Mouse (Mus musculus): ENCODE results near the gene H2al1a. TPM values are rescaled to one million over a fixed set of nuclear protein-coding genes. Genes with fewer than 3 reads are reported as not detected.
A peak's percentile ranks its signal among the peaks of the same experiment; 100 is the strongest.

H2al1a gene
- total and polyA plus RNA-seq, 3 experiments: not detected

GRCm38 (mm10) chrX:11267791-11268190, 31.3 kb upstream of the H2al1a start:
- Histone ChIP-seq H3K27ac (no peak overlapping the region), H3K4me1 (ENCODE audit: control insufficient read depth, insufficient read depth, low read length) (peaks cover 2% of the 10 kb centered on the region), H3K79me2 (replicated peaks; ENCODE audit: control insufficient read depth, insufficient read depth, low read length) (no peaks in the 10 kb centered on the region), H3K36me3 (ENCODE audit: control insufficient read depth, insufficient read depth, low read length) (no peaks in the 10 kb centered on the region), H3K27me3 (ENCODE audit: control insufficient read depth, insufficient read depth, low read length) (no peaks in the 10 kb centered on the region), H3K9ac (ENCODE audit: low read depth, low read length) (no peak overlapping the region), H3K4me3 (no peak overlapping the region)
- intact Hi-C loops (cut with DNase I): no loop called here
- 39% methylated on average over 7 of the region's 7 CpGs for WGBS
- peak; percentile 23 to 31 for DNase-seq
- TF ChIP-seq POLR2A (IDR thresholded peaks at IDR 0.05; ENCODE audit: insufficient read depth, low read depth, low read length): no peak

GRCm38 (mm10) chrX:11269074-11269473, 30.0 kb upstream of the H2al1a start:
- 74% methylated on average over 3 of the region's 3 CpGs for WGBS
- H3K27me3 ChIP-seq (ENCODE audit: control insufficient read depth, insufficient read depth, low read length): no peaks in the 10 kb centered on the region
- TF ChIP-seq CTCF (IDR thresholded peaks at IDR 0.05) (no peak), POLR2A (IDR thresholded peaks at IDR 0.05; ENCODE audit: insufficient read depth, low read depth, low read length) (no peak)
- no peaks in the 10 kb centered on the region for H3K36me3 ChIP-seq (ENCODE audit: control insufficient read depth, insufficient read depth, low read length)
- peaks cover 2% of the 10 kb centered on the region for H3K4me1 ChIP-seq (ENCODE audit: control insufficient read depth, insufficient read depth, low read length)
- intact Hi-C loops (cut with DNase I): no loop called here
- no peak overlapping the region for H3K27ac ChIP-seq
- H3K9ac ChIP-seq (ENCODE audit: low read depth, low read length): no peak overlapping the region
- H3K79me2 ChIP-seq (replicated peaks; ENCODE audit: control insufficient read depth, insufficient read depth, low read length): no peaks in the 10 kb centered on the region
- peak; percentile 28 to 47 for DNase-seq
- no peak overlapping the region for H3K4me3 ChIP-seq

- Histone ChIP-seq H3K9ac (ENCODE audit: low read depth, low read length) (no peak overlapping the region), H3K36me3 (ENCODE audit: control insufficient read depth, insufficient read depth, low read length) (no peaks in the 10 kb centered on the region), H3K4me3 (no peak overlapping the region), H3K27me3 (ENCODE audit: control insufficient read depth, insufficient read depth, low read length) (no peaks in the 10 kb centered on the region), H3K27ac (no peak overlapping the region), H3K79me2 (replicated peaks; ENCODE audit: control insufficient read depth, insufficient read depth, low read length) (no peaks in the 10 kb centered on the region), H3K4me1 (ENCODE audit: control insufficient read depth, insufficient read depth, low read length) (no peaks in the 10 kb centered on the region)
- DNase-seq: no peak
- no peak for TF ChIP-seq EP300 (IDR thresholded peaks at IDR 0.05; ENCODE audit: insufficient read depth, low read depth, low read length)
- TF ChIP-seq CTCF (IDR thresholded peaks at IDR 0.05): no peak
- no peak for TF ChIP-seq POLR2A (IDR thresholded peaks at IDR 0.05; ENCODE audit: insufficient read depth, low read depth, low read length)
- WGBS: 77% methylated on average over 3 of the region's 3 CpGs
- intact Hi-C loops (cut with DNase I): no loop called here
Measured at GRCm38 (mm10) chrX:11273190-11273589, 25.9 kb upstream of the H2al1a start.

GRCm38 (mm10) chrX:11277083-11277482, 22.0 kb upstream of the H2al1a start:
- Histone ChIP-seq H3K4me1 (ENCODE audit: control insufficient read depth, insufficient read depth, low read length) (no peaks in the 10 kb centered on the region), H3K27ac (no peak overlapping the region), H3K79me2 (replicated peaks; ENCODE audit: control insufficient read depth, insufficient read depth, low read length) (no peaks in the 10 kb centered on the region), H3K27me3 (ENCODE audit: control insufficient read depth, insufficient read depth, low read length) (no peaks in the 10 kb centered on the region), H3K9ac (ENCODE audit: low read depth, low read length) (no peak overlapping the region), H3K4me3 (no peak overlapping the region), H3K36me3 (ENCODE audit: control insufficient read depth, insufficient read depth, low read length) (no peaks in the 10 kb centered on the region)
- DNase-seq: no peak
- WGBS: 65% methylated on average over 6 of the region's 6 CpGs
- no peak for TF ChIP-seq CTCF (IDR thresholded peaks at IDR 0.05)
- TF ChIP-seq EP300 (IDR thresholded peaks at IDR 0.05; ENCODE audit: insufficient read depth, low read depth, low read length): no peak
- TF ChIP-seq POLR2A (IDR thresholded peaks at IDR 0.05; ENCODE audit: insufficient read depth, low read depth, low read length): no peak
- intact Hi-C loops (cut with DNase I): no loop called here

- no peak overlapping the region for H3K4me3 ChIP-seq
- H3K4me1 ChIP-seq (ENCODE audit: control insufficient read depth, insufficient read depth, low read length): no peaks in the 10 kb centered on the region
- DNase-seq: no peak
- intact Hi-C loops (cut with DNase I): no loop called here
- no peak overlapping the region for H3K9ac ChIP-seq (ENCODE audit: low read depth, low read length)
- no peak overlapping the region for H3K27ac ChIP-seq
- 66% methylated on average over 2 of the region's 2 CpGs for WGBS
- no peak for TF ChIP-seq POLR2A (IDR thresholded peaks at IDR 0.05; ENCODE audit: insufficient read depth, low read depth, low read length)
- no peak for TF ChIP-seq CTCF (IDR thresholded peaks at IDR 0.05)
- TF ChIP-seq EP300 (IDR thresholded peaks at IDR 0.05; ENCODE audit: insufficient read depth, low read depth, low read length): no peak
- no peaks in the 10 kb centered on the region for H3K79me2 ChIP-seq (replicated peaks; ENCODE audit: control insufficient read depth, insufficient read depth, low read length)
- no peaks in the 10 kb centered on the region for H3K27me3 ChIP-seq (ENCODE audit: control insufficient read depth, insufficient read depth, low read length)
- H3K36me3 ChIP-seq (ENCODE audit: control insufficient read depth, insufficient read depth, low read length): no peaks in the 10 kb centered on the region
Measured at GRCm38 (mm10) chrX:11280741-11281140, 18.3 kb upstream of the H2al1a start.

- Histone ChIP-seq H3K36me3 (ENCODE audit: control insufficient read depth, insufficient read depth, low read length) (no peaks in the 10 kb centered on the region), H3K4me3 (no peak overlapping the region), H3K27me3 (ENCODE audit: control insufficient read depth, insufficient read depth, low read length) (no peaks in the 10 kb centered on the region), H3K4me1 (ENCODE audit: control insufficient read depth, insufficient read depth, low read length) (peaks cover 4% of the 10 kb centered on the region; the same call in 1 of the 2 replicates), H3K9ac (ENCODE audit: low read depth, low read length) (no peak overlapping the region), H3K79me2 (replicated peaks; ENCODE audit: control insufficient read depth, insufficient read depth, low read length) (no peaks in the 10 kb centered on the region), H3K27ac (no peak overlapping the region)
- DNase-seq: peak in 1 of 2 experiments; percentile 4
- WGBS: 39% methylated on average over 14 of the region's 14 CpGs
- intact Hi-C loops (cut with DNase I): no loop called here
- TF ChIP-seq EP300 (IDR thresholded peaks at IDR 0.05; ENCODE audit: insufficient read depth, low read depth, low read length): no peak
- no peak for TF ChIP-seq POLR2A (IDR thresholded peaks at IDR 0.05; ENCODE audit: insufficient read depth, low read depth, low read length)
- TF ChIP-seq CTCF (IDR thresholded peaks at IDR 0.05): no peak
Measured at GRCm38 (mm10) chrX:11288306-11288882, 10.7 kb upstream of the H2al1a start.

All from heart, adult 2 months (tissue).